Mouse (Mus musculus): Measurements from ENCODE around the gene Nfkbia. TPM values are rescaled to one million over a fixed set of nuclear protein-coding genes. Genes with fewer than 3 reads are reported as not detected.

The Nfkbia gene
- polyA plus RNA-seq, 1 experiment from 2014 or later = 119 TPM

DNA sequence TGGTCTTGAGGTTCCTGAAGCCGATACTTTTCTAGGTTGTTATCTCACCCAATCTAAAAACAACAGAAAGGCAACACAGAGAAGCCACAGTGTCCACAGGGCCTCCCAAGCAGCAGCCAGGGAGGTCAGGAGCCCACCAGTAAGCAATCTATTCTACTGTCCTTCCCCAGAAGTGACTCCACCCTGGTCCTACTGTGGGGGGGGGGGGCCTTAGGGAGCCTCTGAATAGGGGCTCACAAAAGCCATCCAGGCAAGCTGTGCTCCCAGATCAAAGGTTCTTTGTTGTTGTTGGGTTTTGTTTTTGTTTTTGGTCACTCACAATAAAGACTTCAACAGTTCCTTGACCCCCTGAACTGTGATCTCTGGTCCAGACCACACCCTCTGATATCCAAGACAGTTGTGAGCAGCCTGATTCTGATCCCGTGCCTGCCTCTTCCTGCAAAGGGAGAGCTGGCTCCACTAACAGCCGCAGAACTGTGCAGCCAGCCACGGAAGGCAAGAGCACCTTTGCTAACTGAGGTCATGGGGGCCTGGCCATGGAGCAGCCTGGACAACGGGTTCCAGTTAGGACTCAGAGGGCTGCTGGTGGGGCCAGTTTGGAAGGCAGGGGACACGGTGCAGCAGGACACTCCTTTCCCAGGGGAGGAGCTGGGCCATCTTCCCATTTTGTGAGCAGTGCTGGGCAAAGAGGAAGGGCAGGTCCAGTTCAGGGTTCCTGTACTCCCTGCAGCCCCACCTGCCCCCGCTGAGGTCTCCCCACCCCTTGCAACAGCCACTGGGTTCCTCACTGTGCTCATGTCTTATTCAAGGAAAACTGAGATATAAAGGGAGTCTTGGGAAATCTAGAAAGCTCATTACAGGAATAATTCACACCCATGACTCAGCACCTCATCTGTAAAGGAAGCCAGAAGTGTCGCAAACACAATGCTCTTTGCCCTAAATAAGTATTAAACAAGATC is 18.9 kb downstream of the Nfkbia start:
- Histone ChIP-seq H3K36me3 (ENCODE audit: control insufficient read depth, insufficient read depth, low read length) (no peaks in the 10 kb centered on the region), H3K4me2 (replicated peaks; ENCODE audit: low read depth) (no peak overlapping the region), H3K27me3 (ENCODE audit: control insufficient read depth, insufficient read depth, low read length) (no peaks in the 10 kb centered on the region), H3K4me3 (ENCODE audit: low read depth, low read length) (no peak overlapping the region), H3K9ac (ENCODE audit: low read length) (no peak overlapping the region; the same call in 1 of the 2 replicates), H3K27ac (replicated peaks) (peak overlapping the region; percentile 84), H3K4me1 (replicated peaks; ENCODE audit: control insufficient read depth, insufficient read depth) (peaks cover 6% of the 10 kb centered on the region), H3K9me3 (ENCODE audit: control insufficient read depth, low read length) (no peaks in the 10 kb centered on the region)
- no peak for TF ChIP-seq CTCF (IDR thresholded peaks at IDR 0.05; ENCODE audit: low read depth)
- TF ChIP-seq EP300 (optimal IDR thresholded peaks at IDR 0.05) = no peak
- ATAC-seq (ENCODE audit: low FRiP score, low TSS enrichment) (peak; percentile 61), DNase-seq (ENCODE audit: low spot score) (no peak)
- 19% methylated on average over 8 of the region's 8 CpGs for WGBS

DNA sequence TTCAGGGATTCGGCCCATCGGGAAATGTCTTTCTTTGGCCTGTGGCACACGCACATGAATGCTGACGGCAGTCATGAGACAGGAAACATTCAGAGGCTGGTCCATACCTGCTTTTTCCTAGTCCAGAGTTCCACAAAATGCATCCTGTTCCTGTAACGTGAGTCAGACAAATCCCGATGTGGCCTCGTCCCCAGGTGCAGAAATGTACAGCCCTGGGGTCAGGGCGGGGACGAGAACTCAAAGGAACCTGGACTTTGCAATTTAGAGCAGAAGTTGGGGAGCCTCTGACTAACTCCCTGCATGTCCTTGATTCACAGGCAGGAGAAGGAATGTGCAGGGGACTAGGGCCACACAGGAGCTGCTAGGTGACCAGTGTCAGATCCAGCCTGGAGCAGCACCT is 21.1 kb downstream of the Nfkbia start:
- H3K9me3 ChIP-seq (ENCODE audit: control insufficient read depth, low read length) = no peaks in the 10 kb centered on the region
- 75% methylated on average over 9 of the region's 9 CpGs for WGBS
- no peak overlapping the region for H3K4me3 ChIP-seq (ENCODE audit: low read depth, low read length)
- TF ChIP-seq CTCF (IDR thresholded peaks at IDR 0.05; ENCODE audit: low read depth) = no peak
- TF ChIP-seq EP300 (optimal IDR thresholded peaks at IDR 0.05) = no peak
- peaks cover 6% of the 10 kb centered on the region for H3K4me1 ChIP-seq (replicated peaks; ENCODE audit: control insufficient read depth, insufficient read depth)
- no peak overlapping the region for H3K9ac ChIP-seq (ENCODE audit: low read length)
- no peak overlapping the region for H3K4me2 ChIP-seq (replicated peaks; ENCODE audit: low read depth)
- peak; percentile 60 for DNase-seq (ENCODE audit: low spot score)
- no peaks in the 10 kb centered on the region for H3K36me3 ChIP-seq (ENCODE audit: control insufficient read depth, insufficient read depth, low read length)
- peak; percentile 72 for ATAC-seq (ENCODE audit: low FRiP score, low TSS enrichment)
- no peaks in the 10 kb centered on the region for H3K27me3 ChIP-seq (ENCODE audit: control insufficient read depth, insufficient read depth, low read length)
- H3K27ac ChIP-seq (replicated peaks) = no peak overlapping the region

DNA sequence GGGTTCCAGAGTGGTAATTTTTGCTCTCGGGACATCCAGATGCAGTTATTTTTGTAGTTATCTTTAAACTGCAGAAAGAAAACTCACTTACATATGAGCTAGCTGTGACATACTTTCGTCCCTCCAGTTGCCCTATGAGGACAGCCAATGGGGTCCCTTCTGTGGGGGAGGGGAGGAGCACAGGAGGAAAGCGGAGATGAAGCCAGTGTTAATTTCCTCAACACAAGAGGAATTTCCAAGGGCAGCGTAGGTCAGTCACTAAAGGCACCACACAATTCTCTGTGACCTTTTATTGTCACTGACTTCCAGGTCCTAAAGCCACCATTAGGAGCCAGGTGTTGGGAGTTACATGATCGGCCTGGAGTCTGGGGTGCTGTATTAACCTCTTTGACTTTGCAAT is 22.0 kb downstream of the Nfkbia start:
- no peak overlapping the region for H3K27ac ChIP-seq (replicated peaks)
- H3K27me3 ChIP-seq (ENCODE audit: control insufficient read depth, insufficient read depth, low read length) = no peaks in the 10 kb centered on the region
- peaks cover 7% of the 10 kb centered on the region for H3K4me1 ChIP-seq (replicated peaks; ENCODE audit: control insufficient read depth, insufficient read depth)
- H3K36me3 ChIP-seq (ENCODE audit: control insufficient read depth, insufficient read depth, low read length) = no peaks in the 10 kb centered on the region
- DNase-seq (ENCODE audit: low spot score) (no peak), ATAC-seq (ENCODE audit: low FRiP score, low TSS enrichment) (no peak)
- no peak overlapping the region for H3K9ac ChIP-seq (ENCODE audit: low read length)
- TF ChIP-seq CTCF (IDR thresholded peaks at IDR 0.05; ENCODE audit: low read depth) = no peak
- no peak for TF ChIP-seq EP300 (optimal IDR thresholded peaks at IDR 0.05)
- no peaks in the 10 kb centered on the region for H3K9me3 ChIP-seq (ENCODE audit: control insufficient read depth, low read length)
- 62% methylated on average over 5 of the region's 5 CpGs for WGBS
- no peak overlapping the region for H3K4me3 ChIP-seq (ENCODE audit: low read depth, low read length)
- no peak overlapping the region for H3K4me2 ChIP-seq (replicated peaks; ENCODE audit: low read depth)

DNA sequence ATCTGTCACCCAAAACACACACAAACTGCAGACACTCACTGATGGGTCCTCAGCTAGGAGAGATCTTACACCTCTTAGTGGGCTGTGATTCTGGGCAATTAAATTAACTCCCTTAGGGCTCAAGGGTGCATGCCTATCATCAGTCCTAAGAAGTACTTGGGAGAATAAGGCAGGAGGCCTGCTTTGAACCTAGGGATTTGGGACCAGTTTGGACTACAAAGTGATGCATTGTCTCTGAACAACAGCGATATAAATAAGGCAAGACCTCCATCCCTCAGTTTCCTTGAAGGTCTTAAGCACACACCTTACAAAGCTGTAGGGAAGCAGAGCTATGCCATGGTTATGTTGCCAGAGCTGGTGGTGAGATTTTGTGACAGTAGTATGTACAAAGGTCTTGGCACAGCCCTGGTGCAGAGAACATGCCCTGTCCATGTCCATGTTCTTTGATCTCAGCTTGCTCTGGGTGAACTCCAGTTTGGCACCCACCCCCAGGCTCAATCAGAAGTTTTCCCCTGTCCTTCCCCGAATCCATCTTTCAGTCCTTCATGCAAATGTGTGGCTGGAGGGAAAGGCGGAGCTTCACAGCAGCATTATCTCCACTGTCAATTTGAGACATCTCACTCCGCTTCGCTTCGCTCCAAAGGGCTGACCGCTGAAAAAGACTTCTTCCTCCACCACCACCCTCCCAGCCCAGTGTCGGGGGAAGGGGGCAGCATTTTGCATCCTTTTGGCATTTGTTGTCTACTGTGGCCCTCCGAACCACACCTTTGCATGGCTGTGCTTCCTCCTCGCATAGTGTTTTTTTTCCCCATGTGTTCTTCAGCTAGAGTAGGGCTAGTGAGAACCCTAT is 24.9 kb downstream of the Nfkbia start:
- DNase-seq (ENCODE audit: low spot score) (no peak), ATAC-seq (ENCODE audit: low FRiP score, low TSS enrichment) (no peak)
- Histone ChIP-seq H3K9ac (ENCODE audit: low read length) (no peak overlapping the region), H3K27me3 (ENCODE audit: control insufficient read depth, insufficient read depth, low read length) (no peaks in the 10 kb centered on the region), H3K9me3 (ENCODE audit: control insufficient read depth, low read length) (no peaks in the 10 kb centered on the region), H3K4me3 (ENCODE audit: low read depth, low read length) (no peak overlapping the region), H3K36me3 (ENCODE audit: control insufficient read depth, insufficient read depth, low read length) (no peaks in the 10 kb centered on the region), H3K4me1 (replicated peaks; ENCODE audit: control insufficient read depth, insufficient read depth) (peaks cover 7% of the 10 kb centered on the region), H3K4me2 (replicated peaks; ENCODE audit: low read depth) (no peak overlapping the region), H3K27ac (replicated peaks) (no peak overlapping the region)
- WGBS = 70% methylated on average over 10 of the region's 10 CpGs
- TF ChIP-seq EP300 (optimal IDR thresholded peaks at IDR 0.05) (no peak), CTCF (IDR thresholded peaks at IDR 0.05; ENCODE audit: low read depth) (no peak)

DNA sequence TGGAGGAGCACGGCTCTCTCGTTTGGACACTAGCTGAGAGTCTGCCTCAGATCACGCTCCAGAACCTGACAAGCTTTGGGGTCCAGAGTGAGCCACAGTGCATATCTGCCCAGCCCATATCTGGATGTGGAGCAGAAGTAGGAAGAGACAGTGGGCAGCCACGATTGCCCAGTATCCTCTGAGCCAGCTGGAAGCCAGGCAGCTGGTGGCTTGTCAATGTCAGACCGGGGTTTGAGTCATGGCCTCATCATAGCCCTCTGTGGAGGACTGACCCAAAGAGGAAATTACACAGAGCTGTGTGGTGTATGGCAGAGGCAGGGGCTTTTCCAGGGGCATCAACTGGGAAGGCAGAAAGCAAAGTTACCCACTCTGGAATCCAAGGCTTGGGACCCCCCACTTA is 25.6 kb downstream of the Nfkbia start:
- H3K36me3 ChIP-seq (ENCODE audit: control insufficient read depth, insufficient read depth, low read length) = no peaks in the 10 kb centered on the region
- H3K4me2 ChIP-seq (replicated peaks; ENCODE audit: low read depth) = no peak overlapping the region
- no peak overlapping the region for H3K4me3 ChIP-seq (ENCODE audit: low read depth, low read length)
- peaks cover 7% of the 10 kb centered on the region for H3K4me1 ChIP-seq (replicated peaks; ENCODE audit: control insufficient read depth, insufficient read depth)
- no peak overlapping the region for H3K9ac ChIP-seq (ENCODE audit: low read length)
- no peaks in the 10 kb centered on the region for H3K9me3 ChIP-seq (ENCODE audit: control insufficient read depth, low read length)
- no peak for ATAC-seq (ENCODE audit: low FRiP score, low TSS enrichment)
- H3K27ac ChIP-seq (replicated peaks) = peak overlapping the region; percentile 75; the same call in 1 of the 2 replicates
- H3K27me3 ChIP-seq (ENCODE audit: control insufficient read depth, insufficient read depth, low read length) = no peaks in the 10 kb centered on the region
- no peak for DNase-seq (ENCODE audit: low spot score)
- WGBS = 54% methylated on average over 5 of the region's 5 CpGs
- TF ChIP-seq CTCF (IDR thresholded peaks at IDR 0.05; ENCODE audit: low read depth) (no peak), EP300 (optimal IDR thresholded peaks at IDR 0.05) (no peak)
